Mouse (Mus musculus) neural tube, embryonic 14.5 days (tissue): ENCODE measurements around the gene Mmel1. TPM values are rescaled to one million over a fixed set of nuclear protein-coding genes. Genes with fewer than 3 reads are reported as not detected.

ENCODE experiments used
- ATAC-seq: fragments of 200-750 bp; cut with Nextera tagmentation; 2 replicates; pipeline ENCODE4 v1.8.0; 2017; ENCODE audit warnings: low read depth, mild to moderate bottlenecking, moderate TSS enrichment, moderate library complexity
- H3K27ac ChIP-seq: fragments of 300-500 bp; sonication (generic); 2 replicates; pipeline ENCODE4 v1.5.1; 2014; ENCODE audit warnings: low read depth, mild to moderate bottlenecking, control low read depth, low read length, moderate library complexity, mixed read lengths
- H3K27me3 ChIP-seq: fragments of 300-500 bp; sonication (generic); 2 replicates; pipeline ENCODE4 v1.6.1; 2014; ENCODE audit warnings: low read length; ENCODE audit not compliant: control insufficient read depth, insufficient read depth
- H3K36me3 ChIP-seq: fragments of 300-500 bp; sonication (generic); 2 replicates; pipeline ENCODE4 v1.6.1; 2014; ENCODE audit warnings: low read length, mixed read lengths; ENCODE audit not compliant: control insufficient read depth, insufficient read depth
- H3K4me1 ChIP-seq: fragments of 300-500 bp; sonication (generic); 2 replicates; pipeline ENCODE4 v1.6.1; 2014; ENCODE audit warnings: low read length; ENCODE audit not compliant: control insufficient read depth, insufficient read depth
- H3K4me2 ChIP-seq: fragments of 300-500 bp; sonication (generic); 2 replicates; pipeline ENCODE4 v1.6.1; 2014; ENCODE audit warnings: mild to moderate bottlenecking, low read depth, low read length, control low read depth
- H3K4me3 ChIP-seq: fragments of 300-500 bp; sonication (generic); 2 replicates; pipeline ENCODE4 v1.5.1; 2014; ENCODE audit warnings: low read depth, low read length, control low read depth, mixed read lengths
- H3K9ac ChIP-seq: fragments of 300-500 bp; sonication (generic); replicated peaks from 2 replicates; pipeline ENCODE4 v1.6.1; 2014; ENCODE audit warnings: low read depth, mild to moderate bottlenecking, control low read depth, low read length, mixed read lengths
- H3K9me3 ChIP-seq: fragments of 300-500 bp; sonication (generic); 2 replicates; pipeline ENCODE4 v1.6.1; 2016; ENCODE audit warnings: low read length; ENCODE audit not compliant: control insufficient read depth
- WGBS: fragments of 180-500 bp; shearing (Covaris S2); extraction: QIAGEN DNeasy Blood & Tissue Kit; methylation state at CpG from one replicate; pipeline ENCODE4 v1.1.7; 2014; 5-methylcytosine and 5-hydroxymethylcytosine counted together
- polyA plus RNA-seq: library from polyadenylated mRNA; unstranded; fragments of >200 nt; fragmentation: Nextera tagmentation; extraction: Ambion mirVana; gene quantifications from 2 replicates; pipeline ENCODE4 v1.2.1, GENCODE M21; 2014

Gene Mmel1
- polyA plus RNA-seq, 1 experiment from 2014 or later: 0.50 TPM

GRCm38 (mm10) chr4:154838741-154839140, 30.6 kb upstream of the Mmel1 start:
- Histone ChIP-seq H3K9ac (no peak overlapping the region), H3K4me3 (no peak overlapping the region), H3K27ac (no peak overlapping the region), H3K27me3 (no peaks in the 10 kb centered on the region), H3K4me1 (no peaks in the 10 kb centered on the region), H3K9me3 (no peaks in the 10 kb centered on the region), H3K36me3 (no peaks in the 10 kb centered on the region), H3K4me2 (no peak overlapping the region)
- 86% methylated on average over 13 of the region's 13 CpGs for WGBS
- no peak for ATAC-seq

GRCm38 (mm10) chr4:154839406-154839805, 30.0 kb upstream of the Mmel1 start:
- Histone ChIP-seq H3K4me1 (no peaks in the 10 kb centered on the region), H3K4me3 (no peak overlapping the region), H3K9ac (no peak overlapping the region), H3K4me2 (no peak overlapping the region), H3K9me3 (no peaks in the 10 kb centered on the region), H3K27me3 (no peaks in the 10 kb centered on the region), H3K36me3 (no peaks in the 10 kb centered on the region), H3K27ac (no peak overlapping the region)
- WGBS: 44% methylated on average over 11 of the region's 11 CpGs
- no peak for ATAC-seq

- WGBS: 96% methylated on average over 1 of the region's 1 CpGs
- ATAC-seq: no peak
Observed at GRCm38 (mm10) chr4:154852696-154853095, 16.7 kb upstream of the Mmel1 start.

GRCm38 (mm10) chr4:154853881-154854280, 15.5 kb upstream of the Mmel1 start:
- Histone ChIP-seq H3K4me3 (no peak overlapping the region), H3K27ac (no peak overlapping the region), H3K9me3 (no peaks in the 10 kb centered on the region), H3K4me1 (no peaks in the 10 kb centered on the region), H3K4me2 (no peak overlapping the region), H3K9ac (no peak overlapping the region), H3K27me3 (peaks cover 5% of the 10 kb centered on the region; the same call in 1 of the 2 replicates), H3K36me3 (no peaks in the 10 kb centered on the region)
- ATAC-seq: no peak
- WGBS: 86% methylated on average over 4 of the region's 4 CpGs

More at GRCm38 (mm10) chr4:154852696-154853095, 16.7 kb upstream of the Mmel1 start:
- Histone ChIP-seq H3K4me3 (no peak overlapping the region), H3K4me2 (no peak overlapping the region), H3K4me1 (no peaks in the 10 kb centered on the region), H3K27ac (no peak overlapping the region), H3K9me3 (no peaks in the 10 kb centered on the region), H3K9ac (no peak overlapping the region), H3K36me3 (no peaks in the 10 kb centered on the region), H3K27me3 (peaks cover 5% of the 10 kb centered on the region; the same call in 1 of the 2 replicates)

- H3K9me3 ChIP-seq: no peaks in the 10 kb centered on the region
- ATAC-seq: no peak
- H3K36me3 ChIP-seq: no peaks in the 10 kb centered on the region
- H3K4me3 ChIP-seq: no peak overlapping the region
- H3K4me1 ChIP-seq: no peaks in the 10 kb centered on the region
- 56% methylated on average over 12 of the region's 12 CpGs for WGBS
- no peak overlapping the region for H3K27ac ChIP-seq
- H3K9ac ChIP-seq: peak overlapping the region; percentile 48; the same call in 1 of the 2 replicates
- H3K4me2 ChIP-seq: peak overlapping the region; percentile 49
- peaks cover 5% of the 10 kb centered on the region; the same call in 1 of the 2 replicates for H3K27me3 ChIP-seq
Observed at GRCm38 (mm10) chr4:154854676-154855345, 14.6 kb upstream of the Mmel1 start.

- H3K36me3 ChIP-seq: no peaks in the 10 kb centered on the region
- H3K4me1 ChIP-seq: no peaks in the 10 kb centered on the region
- H3K27ac ChIP-seq: peak overlapping the region; percentile 68
- H3K4me2 ChIP-seq: peak overlapping the region; percentile 49
- H3K9ac ChIP-seq: peak overlapping the region; percentile 48
- ATAC-seq: peak; percentile 97
- no peaks in the 10 kb centered on the region for H3K9me3 ChIP-seq
- under 1% methylated on average over 97 of the region's 110 CpGs for WGBS
- peaks cover 5% of the 10 kb centered on the region; the same call in 1 of the 2 replicates for H3K27me3 ChIP-seq
- H3K4me3 ChIP-seq: peak overlapping the region; percentile 33
Observed at GRCm38 (mm10) chr4:154855721-154856479, 13.5 kb upstream of the Mmel1 start.

- Histone ChIP-seq H3K4me2 (peak overlapping the region; percentile 49), H3K9ac (peak overlapping the region; percentile 25), H3K27me3 (peaks cover 5% of the 10 kb centered on the region; the same call in 1 of the 2 replicates), H3K9me3 (no peaks in the 10 kb centered on the region), H3K36me3 (no peaks in the 10 kb centered on the region), H3K4me1 (no peaks in the 10 kb centered on the region), H3K27ac (peak overlapping the region; percentile 68), H3K4me3 (peak overlapping the region; percentile 33)
- no peak for ATAC-seq
- 20% methylated on average over 9 of the region's 9 CpGs for WGBS
Observed at GRCm38 (mm10) chr4:154856480-154856837, 12.9 kb upstream of the Mmel1 start.

- no peak overlapping the region for H3K9ac ChIP-seq
- H3K9me3 ChIP-seq: no peaks in the 10 kb centered on the region
- no peak overlapping the region for H3K4me3 ChIP-seq
- H3K27ac ChIP-seq: no peak overlapping the region
- peaks cover 5% of the 10 kb centered on the region; the same call in 1 of the 2 replicates for H3K27me3 ChIP-seq
- H3K36me3 ChIP-seq: no peaks in the 10 kb centered on the region
- H3K4me2 ChIP-seq: no peak overlapping the region; the same call in 1 of the 2 replicates
- WGBS: 92% methylated on average over 7 of the region's 7 CpGs
- no peak for ATAC-seq
- H3K4me1 ChIP-seq: no peaks in the 10 kb centered on the region
Observed at GRCm38 (mm10) chr4:154856882-154857281, 12.5 kb upstream of the Mmel1 start.
